Mouse (Mus musculus) gastrocnemius, postnatal 10 days (tissue): ENCODE data around the gene Gm20388. TPM values are rescaled to one million over a fixed set of nuclear protein-coding genes. Genes with fewer than 3 reads are reported as not detected.

ENCODE experiments used
- DNase-seq: peaks from one replicate; pipeline ENCODE4 v3.0.0; 2021; ENCODE audit warnings: mixed read lengths
- total RNA-seq, 2 experiments: library from RNA; stranded (reverse); gene quantifications; 2 replicates each; pipeline ENCODE4 v1.2.3; 2021

The Gm20388 gene
- total RNA-seq, 2 experiments from 2014 or later: 2.9 to 6.0 TPM

DNA sequence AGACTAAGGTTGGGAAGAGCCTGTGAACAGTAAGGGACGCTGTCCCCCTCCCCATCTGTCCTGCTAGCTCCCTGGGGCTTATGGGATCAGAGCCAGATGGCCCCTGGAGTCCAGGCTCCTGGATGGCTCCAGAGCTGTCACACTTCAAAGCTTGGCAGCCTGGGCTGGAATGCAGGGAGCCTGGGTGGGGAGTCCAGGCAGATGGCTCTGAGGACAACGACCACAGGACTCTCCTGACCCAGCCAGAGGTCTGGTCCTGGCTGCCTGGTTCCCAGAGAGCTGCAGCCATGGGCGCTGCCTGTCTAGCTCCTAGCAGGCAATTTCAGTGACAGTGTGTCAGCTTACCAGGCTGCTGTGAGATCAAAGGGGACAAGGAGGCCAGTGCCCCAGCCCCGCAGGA is 984.4 kb downstream of the Gm20388 start:
- no peak for DNase-seq

DNA sequence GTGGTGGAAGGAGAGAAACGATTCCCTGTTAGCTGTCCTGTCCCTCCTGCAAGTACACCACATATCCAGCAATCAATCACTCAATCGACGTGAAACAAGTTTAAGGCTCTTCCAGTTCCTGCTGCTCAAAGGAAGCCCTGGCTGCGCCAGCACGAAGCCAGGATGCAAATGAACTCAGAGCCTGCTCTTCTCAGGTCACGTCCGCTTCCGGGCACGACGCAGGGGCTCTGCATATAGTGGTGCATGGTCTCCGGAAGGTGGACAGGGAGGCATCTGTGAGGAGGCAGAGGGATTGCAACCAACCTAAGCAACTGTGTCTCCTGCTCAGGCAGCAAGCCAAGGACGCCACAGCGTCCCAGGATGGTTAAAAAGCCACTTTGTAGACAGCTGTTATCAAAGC is 985.0 kb downstream of the Gm20388 start:
- DNase-seq: no peak

DNA sequence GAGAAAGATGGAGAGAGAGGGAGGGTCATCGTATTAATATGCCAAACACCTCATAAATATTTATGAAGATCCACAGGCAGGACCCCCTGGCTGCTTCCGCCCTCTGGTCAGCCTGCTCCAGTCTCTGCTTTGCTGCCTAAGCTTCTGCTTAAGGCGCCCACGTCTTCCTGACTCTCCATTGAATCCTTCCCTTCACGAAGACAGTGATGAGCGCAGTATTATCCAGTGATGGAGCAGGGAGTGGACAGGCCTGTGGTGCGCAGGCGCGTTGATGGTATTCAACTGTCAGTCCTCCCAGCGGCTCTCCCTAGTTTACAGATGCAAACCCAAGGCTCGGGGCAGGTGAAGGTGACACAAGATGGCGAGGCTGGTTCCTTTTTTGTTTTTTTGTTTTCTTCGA is 985.6 kb downstream of the Gm20388 start:
- no peak for DNase-seq

DNA sequence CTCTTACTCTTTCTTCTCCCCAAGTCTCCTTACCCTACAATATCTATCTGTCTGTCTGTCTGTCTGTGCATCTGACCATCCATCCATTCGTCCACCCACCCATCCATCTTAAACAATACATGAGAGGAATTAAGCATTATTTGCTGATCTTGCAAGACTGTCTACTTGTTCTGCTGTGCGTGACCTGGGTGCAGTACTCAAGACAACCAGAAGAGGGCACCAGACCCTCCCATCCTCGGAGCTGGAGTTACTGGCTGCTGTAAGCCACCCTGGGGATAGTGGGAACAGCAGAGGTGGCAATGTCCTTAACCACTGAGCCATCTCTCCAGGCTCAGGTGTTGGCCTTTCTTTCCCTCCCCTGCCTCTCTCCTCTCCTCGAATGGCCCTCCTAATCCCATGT is 987.4 kb downstream of the Gm20388 start:
- peak; percentile 57 for DNase-seq

DNA sequence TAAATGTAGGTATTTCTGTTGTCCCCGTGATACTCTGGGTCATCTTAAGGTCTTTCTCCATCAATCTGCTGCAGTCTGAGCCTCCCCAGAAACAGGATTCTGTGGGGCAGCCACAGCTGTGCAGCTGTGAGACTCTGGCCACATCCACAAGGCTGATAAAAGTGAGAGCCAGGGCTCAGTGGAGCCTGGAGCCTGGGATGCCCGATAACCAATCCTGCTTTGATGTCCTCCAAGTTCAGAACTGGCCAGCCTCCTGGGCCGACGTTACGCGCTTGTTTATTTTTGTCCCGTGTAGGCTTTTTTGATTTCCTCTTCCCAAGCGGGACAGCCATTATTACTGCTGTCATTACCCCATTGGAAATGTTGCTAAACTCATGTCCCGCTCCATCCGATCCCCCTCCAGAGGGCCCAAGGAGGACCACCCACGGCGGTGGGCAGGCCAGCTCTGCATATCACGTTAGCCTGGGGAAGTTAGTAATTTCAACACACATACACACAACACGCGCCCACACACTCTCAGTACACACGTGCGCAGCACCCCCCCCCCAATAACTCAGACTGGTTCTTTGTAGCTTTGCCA is 988.3 kb downstream of the Gm20388 start:
- no peak for DNase-seq

DNA sequence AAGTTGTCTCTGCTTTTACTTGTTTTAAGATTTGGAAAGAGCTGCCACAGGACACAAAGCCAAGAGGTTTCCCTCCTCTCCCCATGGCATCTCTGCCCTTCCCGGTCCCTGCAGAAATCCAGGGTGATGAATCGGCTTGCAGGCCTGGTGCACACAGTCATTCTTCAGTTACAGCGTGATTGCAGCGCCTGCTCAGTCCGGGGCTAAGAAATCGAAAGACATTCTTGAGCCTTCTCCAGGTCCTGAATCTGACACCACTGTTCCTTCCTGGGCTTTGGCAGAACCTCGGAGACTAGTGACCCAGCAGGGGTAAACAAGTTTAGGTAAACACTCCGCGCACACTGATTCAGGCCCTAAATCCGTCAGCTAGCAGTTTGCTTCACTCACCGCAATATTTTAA is 991.7 kb downstream of the Gm20388 start:
- DNase-seq: no peak

DNA sequence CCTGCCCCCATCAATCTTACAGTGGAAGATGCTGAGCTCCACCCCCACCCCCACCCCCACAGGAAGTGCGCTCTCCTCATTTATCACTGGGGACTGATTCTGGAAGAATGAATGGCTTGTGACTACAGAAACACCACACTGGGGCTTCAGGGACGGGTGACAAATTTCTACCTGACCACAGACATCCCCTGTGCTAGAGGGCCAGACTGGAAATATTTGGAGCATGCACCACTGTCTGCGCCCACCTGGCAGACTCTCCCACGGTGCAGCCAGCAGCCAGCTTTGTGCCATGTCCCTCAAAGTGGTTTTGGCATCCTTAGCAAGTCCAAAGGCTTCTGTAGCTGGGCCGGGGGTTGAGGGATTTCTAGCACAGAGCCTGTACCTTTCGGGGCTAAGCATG is 997.0 kb downstream of the Gm20388 start:
- no peak for DNase-seq

DNA sequence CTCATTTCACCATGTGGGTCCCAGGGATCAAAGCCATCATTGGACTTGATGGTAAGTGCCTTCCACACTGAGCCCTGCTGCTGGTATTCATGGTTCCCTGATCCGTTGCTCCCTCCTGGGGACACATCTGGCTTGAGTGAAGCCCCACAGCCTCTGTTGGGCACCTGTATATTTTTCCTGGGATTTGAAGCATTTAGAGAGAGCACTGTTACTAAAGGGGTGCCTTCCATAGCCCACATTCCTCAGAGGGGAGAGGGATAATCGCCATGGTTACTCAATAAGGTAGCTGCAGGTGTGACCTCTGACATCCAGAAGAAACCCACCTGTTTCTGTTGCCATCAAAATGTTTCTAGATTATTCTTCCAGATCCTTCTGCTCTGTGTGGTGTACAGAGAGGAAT is 1000.3 kb downstream of the Gm20388 start:
- no peak for DNase-seq

DNA sequence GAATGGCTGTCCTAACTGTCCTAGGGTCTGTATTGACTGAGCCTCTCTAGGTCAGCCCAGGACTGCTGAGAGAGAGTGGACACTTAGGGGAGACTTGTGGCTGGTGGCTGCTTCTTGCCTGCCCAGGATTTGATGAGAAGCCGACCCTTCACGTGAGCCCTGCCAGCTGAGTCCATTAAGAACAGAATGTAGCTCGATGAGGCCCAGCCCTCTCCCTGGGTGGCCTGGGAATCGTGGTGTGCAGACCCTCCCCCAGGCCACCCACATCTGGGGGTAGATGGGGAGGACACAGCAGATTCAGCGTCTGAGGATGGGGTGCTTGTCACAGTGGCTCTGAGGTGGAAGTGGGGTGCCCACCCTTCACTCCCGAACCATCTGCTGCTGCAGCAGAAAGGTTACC is 1001.8 kb downstream of the Gm20388 start:
- no peak for DNase-seq

DNA sequence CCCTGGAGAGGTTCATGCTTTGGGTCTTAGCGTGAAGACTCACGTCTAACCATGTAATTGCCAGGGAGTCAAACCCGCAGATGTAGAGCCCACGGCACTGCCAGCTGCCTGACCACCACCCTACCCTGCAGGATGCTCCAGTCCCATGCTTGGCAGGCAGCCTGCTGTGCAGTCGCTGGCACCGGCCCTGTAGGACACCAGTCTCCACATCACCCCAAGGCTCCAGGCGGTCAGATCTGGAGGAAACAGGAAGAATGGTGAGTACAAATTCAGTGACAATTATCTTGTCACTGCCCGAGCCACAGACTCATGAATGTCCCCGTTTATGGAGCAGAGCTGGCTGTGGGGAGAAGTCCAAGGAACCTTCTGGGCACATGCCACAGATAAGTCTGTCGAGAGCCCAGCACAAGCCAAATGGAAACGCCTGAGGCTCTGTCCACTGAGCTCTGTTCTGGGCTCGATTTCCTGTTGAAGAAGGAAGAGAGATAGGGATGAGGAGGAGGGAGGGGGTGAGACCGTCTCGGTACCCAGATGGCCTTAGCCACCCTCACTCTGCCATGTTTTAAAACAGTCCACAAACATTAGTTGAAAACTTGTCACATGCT is 1006.3 kb downstream of the Gm20388 start:
- DNase-seq: peak; percentile 18

DNA sequence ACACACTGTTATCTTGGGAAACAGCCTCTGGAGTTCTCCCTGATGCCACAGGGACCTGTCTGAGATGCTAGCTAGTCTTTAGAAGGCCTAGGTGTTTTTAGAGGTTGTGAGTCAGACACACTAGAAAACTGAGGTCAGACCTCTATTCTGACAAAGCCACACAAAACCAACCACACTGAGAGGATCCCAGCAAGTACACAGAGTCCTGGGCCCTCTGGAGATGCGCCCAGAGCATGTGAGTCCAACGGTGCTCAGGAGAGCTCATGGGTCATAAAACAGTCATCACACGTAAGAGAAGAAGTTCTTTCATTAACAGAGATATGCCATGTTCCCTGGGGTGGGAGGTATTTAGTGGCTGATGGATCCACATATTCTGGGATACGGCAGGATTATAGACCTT is 1009.9 kb downstream of the Gm20388 start:
- DNase-seq: no peak

DNA sequence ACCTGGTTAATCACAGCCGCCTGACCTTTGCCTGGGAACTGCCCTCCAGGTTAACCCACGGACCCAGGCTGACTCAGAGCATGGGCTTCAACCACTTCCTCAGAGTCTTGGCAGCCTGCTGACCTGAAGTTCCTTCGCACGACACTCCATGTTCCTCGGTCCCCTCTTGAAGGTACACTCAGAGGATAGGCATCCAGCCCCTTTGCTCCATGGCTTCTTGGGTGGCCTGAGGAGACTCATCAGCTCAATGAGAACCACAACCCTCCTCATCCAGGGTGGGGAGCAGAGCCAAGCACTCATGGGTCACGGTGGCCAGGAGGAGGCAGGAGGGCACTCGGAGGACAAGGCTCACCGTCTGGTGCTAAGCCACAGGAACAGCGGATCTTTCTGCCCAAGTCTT is 1015.6 kb downstream of the Gm20388 start:
- DNase-seq: no peak

DNA sequence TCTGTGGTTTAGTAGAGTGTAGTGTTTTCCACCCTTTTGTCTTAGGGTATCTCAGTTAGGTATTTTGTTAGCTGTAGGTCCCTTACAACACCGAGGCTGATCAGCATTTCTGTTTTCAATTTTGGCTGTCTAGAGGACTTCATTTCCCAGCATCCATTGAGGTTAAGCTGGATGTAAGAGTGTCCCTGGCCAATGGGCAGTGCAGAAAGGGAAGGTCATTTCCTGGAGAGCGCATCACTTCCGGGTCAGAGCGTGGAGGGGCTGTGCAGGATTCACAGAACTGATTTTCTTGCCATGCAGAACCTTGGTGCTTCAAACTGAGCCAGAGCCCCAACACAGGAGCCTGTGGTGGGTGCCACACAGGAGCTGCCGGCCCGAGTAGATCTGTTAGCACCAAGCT is 1017.4 kb downstream of the Gm20388 start:
- no peak for DNase-seq

DNA sequence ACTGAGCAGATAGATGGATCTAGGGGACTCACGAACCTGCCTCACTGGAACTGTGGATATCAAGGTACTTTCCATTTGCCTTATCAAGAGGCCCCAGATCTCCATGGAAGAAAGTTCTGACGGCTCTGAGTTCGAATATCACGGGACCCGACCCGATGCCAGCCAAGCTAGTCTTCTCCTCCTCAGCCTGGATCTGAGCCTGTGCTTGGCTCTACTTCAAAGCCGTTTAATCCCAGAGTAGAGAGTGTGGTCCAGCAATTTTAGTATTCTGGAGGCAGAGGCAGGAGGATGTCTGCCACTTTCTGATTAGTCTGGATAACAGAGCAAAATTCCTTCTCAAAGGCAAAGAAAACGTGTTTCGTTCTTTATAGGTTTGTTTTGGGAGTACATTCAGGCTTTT is 1024.0 kb downstream of the Gm20388 start:
- no peak for DNase-seq

DNA sequence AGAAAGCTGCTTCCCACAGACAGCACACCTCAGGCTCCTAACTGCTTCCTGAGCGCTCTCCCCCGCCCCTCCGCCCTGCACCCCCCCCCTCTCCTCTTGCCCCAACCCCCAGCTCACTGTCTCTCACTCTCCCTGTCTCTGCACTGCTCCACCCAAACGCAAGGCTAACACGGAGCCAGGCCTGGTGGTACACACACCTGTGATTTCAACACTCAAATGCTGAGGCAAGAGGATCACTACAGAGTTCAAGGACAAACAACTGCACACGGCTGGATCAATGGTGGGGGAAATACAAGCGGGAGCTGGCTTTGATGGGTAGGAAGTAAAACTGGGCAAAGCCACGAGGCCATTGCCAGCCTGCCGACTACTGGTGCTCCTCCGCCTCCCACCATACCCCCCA is 1026.0 kb downstream of the Gm20388 start:
- no peak for DNase-seq

DNA sequence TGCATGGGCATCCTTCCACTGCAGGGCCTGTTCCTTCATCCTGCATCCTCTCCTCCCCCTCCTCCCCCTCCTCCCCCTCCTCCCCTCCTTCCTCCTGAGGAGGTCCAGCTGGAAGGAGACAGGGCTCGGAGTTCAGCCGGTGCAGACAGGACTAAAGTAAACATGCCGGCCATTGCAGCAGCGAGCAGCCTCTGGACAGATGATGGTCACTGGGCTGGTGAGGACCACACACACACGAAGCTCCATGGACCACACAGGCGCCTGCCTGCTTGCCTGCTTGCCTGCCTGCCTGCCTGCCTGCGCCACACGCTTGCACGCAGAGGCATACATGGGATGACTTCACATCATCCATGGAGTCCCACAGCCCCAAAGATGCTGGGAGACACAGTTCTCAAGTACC is 1026.8 kb downstream of the Gm20388 start:
- no peak for DNase-seq

DNA sequence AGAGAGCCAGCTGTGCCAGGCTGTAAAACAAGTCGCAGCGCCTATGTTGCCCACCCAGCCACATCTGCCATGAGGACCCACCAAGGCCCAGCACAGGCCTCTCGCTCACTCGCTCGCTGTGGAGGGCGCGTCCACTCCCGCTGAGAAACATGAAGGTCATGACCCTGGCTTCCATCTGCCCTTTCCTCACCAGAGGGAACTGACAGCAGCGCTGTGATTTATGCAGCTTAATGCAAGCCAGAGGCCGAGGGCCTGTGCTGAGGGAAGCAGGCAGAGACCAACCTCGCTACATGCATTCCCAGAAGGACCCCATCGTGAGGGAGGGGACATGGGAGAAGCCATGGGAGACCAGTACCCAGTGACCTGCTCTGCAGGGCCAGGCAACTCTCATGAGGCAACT is 1029.6 kb downstream of the Gm20388 start:
- no peak for DNase-seq

DNA sequence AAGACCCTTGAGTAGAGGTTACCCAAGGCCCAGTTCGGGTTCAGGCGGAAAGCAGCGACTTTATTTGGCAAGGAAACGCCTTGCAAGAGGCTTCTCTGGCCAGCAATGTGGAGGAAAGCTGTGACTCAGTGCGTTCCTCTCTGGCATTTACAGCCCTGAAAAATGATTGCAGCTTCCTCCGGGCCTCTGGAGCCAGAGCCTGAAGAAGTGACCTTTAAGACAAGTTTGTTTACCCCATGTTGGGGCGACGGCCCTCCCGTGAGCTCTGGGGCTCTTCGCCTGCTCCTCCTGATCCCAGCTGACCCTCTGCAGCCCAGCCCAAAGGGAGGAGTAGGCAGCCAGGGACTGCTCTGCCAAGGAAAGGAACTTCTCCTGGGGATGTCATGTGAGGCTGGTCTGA is 1036.6 kb downstream of the Gm20388 start:
- no peak for DNase-seq

DNA sequence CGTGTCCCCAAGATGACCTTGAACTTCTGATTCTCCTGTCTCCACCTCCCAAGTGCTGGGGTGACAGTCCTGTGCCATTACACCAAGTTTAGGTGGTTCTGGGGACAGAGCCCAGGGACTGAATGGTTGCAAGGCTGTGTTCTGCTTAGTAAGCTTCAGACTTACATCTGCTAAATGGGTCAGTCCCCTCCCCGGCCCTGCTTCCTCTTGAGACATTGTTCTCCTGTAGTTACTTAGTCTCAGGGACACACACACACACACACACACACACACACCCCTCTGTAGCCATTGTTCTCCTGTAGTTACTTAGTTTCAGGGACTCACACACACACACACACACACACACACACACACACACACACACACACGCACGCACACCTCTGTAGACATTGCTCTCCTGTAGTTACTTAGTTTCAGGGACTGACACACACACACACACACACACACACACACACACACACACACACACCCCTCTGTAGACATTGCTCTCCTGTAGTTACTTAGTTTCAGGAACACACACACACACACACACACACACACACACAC is 1037.5 kb downstream of the Gm20388 start:
- DNase-seq: no peak

DNA sequence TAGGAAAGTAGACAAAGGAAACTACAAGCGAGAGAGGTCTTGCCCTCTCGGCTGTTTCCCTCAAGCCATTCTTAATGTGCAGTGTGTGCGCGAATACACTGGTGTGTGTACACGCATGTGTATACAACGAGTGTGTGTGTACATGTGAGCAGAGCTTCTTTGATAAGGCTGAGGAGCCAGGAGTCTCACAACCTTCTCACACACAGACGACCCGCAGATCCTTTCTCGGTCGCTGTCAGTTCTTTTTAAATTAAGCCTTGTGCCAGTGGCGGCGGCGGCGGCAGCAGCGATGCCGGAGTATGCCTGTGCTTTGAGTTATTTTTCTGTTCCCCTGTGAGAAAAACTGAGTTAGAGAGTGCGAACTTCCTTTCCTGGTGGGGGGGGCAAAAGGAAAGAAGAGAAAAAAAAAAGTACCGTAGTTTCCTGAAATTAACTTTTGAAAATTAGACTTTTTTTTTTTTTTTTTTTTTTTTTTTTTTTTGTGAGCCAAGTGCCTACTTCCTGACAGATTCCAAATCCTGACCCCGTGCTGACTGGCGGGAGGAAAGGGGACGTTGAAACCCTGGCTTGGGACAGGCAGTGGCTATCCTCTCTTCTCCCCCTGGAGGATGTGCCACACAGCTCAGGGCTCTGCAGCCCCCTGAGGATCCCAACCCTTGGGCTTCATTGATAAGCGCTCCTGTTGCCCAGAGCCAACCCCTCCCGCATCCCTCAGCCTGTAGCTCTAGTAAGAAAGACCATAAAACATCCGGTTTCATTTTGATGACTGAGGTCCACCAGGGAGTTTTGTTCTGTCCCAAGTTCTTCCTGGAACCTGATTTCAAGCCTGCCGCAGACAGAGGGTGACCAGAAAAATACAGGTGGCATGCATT is 1038.2 kb downstream of the Gm20388 start:
- no peak for DNase-seq

DNA sequence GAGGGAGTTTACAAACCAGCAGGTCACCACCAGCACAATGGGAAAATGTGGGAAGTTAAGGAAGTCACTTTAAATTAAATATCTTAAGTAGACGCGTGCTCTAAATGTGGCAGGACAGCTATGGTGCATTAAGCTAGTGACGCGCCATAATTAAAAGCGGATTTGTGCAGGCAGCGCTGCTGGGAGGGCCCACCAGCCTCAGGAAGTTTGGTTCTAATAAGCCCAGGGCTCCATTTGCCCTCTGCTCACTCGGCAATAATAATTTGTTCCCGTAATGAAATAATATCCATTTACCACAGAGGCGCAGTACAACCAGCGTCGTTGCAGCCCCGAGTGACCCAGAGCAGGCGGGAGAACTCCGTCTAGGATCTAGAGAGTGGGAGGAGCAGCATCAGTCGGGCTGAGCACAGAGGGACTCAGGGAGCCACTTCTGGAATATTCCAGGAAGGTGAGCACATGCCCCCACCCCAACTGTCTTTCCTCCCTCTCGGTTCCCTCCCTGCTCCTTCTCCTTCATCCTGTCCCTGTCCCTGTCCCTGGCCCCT is 1040.1 kb downstream of the Gm20388 start:
- DNase-seq: no peak

DNA sequence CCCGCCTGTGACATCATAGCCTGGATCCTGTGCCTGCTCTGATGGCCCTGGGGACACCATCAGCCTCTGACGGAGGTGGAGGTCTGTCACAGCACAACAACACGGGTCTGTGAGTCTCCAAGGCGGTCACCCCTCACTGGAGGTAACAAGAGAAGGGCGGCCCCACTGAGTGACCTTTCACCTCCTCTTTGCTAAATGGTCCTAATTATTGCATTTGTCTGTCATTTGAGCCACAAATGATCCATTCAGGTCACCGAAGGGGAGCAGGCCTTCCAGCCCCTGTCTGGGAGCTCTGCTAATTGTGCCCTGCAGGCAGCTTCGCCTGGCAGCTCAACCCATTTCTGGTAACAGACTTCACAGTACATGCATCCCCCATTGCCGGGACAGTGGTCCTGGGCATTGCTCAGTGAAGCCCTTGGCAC is 1048.8 kb downstream of the Gm20388 start:
- DNase-seq: no peak
